Mouse (Mus musculus): ENCODE data around the gene Mtf2.

DNA sequence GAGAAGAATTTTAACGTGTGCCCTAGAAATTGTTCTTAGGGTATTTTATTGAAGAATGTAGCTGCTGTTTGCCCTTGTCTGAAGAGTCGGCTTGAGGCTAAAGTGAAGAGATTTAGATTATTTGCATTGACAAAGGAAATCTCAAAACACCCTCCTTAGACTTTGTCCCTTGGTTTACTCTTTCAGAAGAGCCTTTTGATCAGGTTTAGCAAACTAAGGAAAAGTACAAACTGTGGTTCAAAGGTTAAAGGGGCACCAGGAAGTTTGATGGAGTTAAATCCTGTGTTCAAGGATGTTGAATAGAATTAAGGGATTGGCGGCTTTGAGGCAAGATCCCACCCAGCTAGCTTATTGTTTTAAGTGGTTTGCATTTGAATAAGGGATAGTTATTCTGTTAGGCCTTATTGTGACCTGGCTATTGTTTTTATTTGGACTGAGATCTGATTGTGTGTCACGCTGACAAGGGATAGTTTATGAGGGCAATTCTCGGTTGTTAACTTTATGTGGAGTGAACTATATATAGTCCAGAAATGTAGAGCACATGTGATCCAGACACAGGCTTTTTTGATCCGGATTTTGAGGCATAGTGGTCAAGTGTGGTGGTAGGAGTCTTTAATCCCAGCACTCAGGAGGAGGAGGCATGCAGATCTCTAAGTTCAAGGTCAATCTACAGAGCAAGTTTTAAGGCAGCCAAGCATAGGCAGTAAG is 11.5 kb downstream of the Mtf2 start:
- TF ChIP-seq POLR2A (IDR thresholded peaks at IDR 0.05; ENCODE audit: control insufficient read depth, extremely low read depth, insufficient read depth, low read length, poor library complexity) (no peak), CTCF (IDR thresholded peaks at IDR 0.05; ENCODE audit: borderline replicate concordance, control insufficient read depth, extremely low read depth, insufficient read depth, low read length, poor library complexity) (no peak)
